Mouse (Mus musculus) ES-Bruce4 (cell line): ENCODE results near the gene Bcl7a.

Experiments used
- CTCF ChIP-seq: IDR thresholded peaks from one replicate; pipeline ENCODE4 v1.8.1; 2011; ENCODE audit warnings: low read depth, low read length
- EP300 ChIP-seq: IDR thresholded peaks from 2 replicates; pipeline ENCODE4 v1.6.1; 2011; ENCODE audit warnings: low read depth, low read length; ENCODE audit not compliant: insufficient read depth
- POLR2A ChIP-seq: IDR thresholded peaks from one replicate; pipeline ENCODE4 v1.8.1; 2011; ENCODE audit warnings: low read length; ENCODE audit not compliant: insufficient read depth

DNA sequence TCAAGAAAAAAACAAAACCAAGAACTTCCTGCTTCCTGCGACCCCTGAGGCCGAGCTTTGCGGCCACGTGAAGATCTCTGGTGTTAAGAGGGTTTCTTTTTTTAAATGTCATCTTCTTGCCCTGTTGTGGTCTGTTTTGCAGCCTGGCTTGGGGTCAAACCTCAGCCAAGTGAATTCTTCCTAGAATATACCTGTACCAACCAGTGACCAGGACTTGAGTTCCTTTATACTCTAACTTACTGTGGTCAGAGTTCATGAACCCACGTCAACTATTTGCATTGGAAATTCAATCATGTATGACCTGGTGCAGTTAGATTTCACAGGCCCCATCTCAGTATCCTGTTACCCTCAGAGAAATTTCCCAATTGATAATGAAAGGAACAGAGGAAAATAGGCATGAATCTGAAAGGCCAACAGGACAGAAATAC, 35.9 kb downstream of the Bcl7a start:
- TF ChIP-seq CTCF = no peak
- no peak for TF ChIP-seq EP300
- no peak for TF ChIP-seq POLR2A
